Mouse (Mus musculus) liver, postnatal 0 days (tissue): ENCODE data around the gene Specc1. TPM values are rescaled to one million over a fixed set of nuclear protein-coding genes. Genes with fewer than 3 reads are reported as not detected.

ENCODE experiments used
- ATAC-seq: fragments of 200-750 bp; cut with Nextera tagmentation; 2 replicates; pipeline ENCODE4 v1.8.0; 2017; ENCODE audit warnings: mild to moderate bottlenecking, moderate library complexity
- DNase-seq: peaks from one replicate; pipeline ENCODE4 v3.0.0-alpha.2; 2016
- H3K27ac ChIP-seq: fragments of 300-500 bp; sonication (generic); 2 replicates; pipeline ENCODE4 v1.5.1; 2014; ENCODE audit warnings: antibody characterized with exemption, moderate library complexity, mild to moderate bottlenecking, low read depth
- H3K27me3 ChIP-seq: fragments of 300-500 bp; sonication (generic); 2 replicates; pipeline ENCODE4 v1.6.1; 2014; ENCODE audit warnings: low read length, control low read depth, mixed read lengths; ENCODE audit not compliant: insufficient read depth
- H3K36me3 ChIP-seq: fragments of 300-500 bp; sonication (generic); replicated peaks from 2 replicates; pipeline ENCODE4 v1.6.1; 2014; ENCODE audit warnings: mild to moderate bottlenecking, control low read depth, low read length, moderate library complexity, mixed read lengths; ENCODE audit not compliant: insufficient read depth
- H3K4me1 ChIP-seq: fragments of 300-500 bp; sonication (generic); 2 replicates; pipeline ENCODE4 v1.6.1; 2014; ENCODE audit warnings: antibody characterized with exemption, mild to moderate bottlenecking, control low read depth; ENCODE audit not compliant: insufficient read depth
- H3K4me2 ChIP-seq: fragments of 300-500 bp; sonication (generic); 2 replicates; pipeline ENCODE4 v1.6.1; 2014; ENCODE audit warnings: low read depth, mild to moderate bottlenecking, low read length, moderate library complexity, mixed read lengths
- H3K4me3 ChIP-seq: fragments of 300-500 bp; sonication (generic); 2 replicates; pipeline ENCODE4 v1.5.1; 2014; ENCODE audit warnings: low read depth, low read length
- H3K9ac ChIP-seq: fragments of 300-500 bp; sonication (generic); replicated peaks from 2 replicates; pipeline ENCODE4 v1.6.1; 2014; ENCODE audit warnings: mild to moderate bottlenecking, moderate library complexity
- H3K9me3 ChIP-seq: fragments of 300-500 bp; sonication (generic); 2 replicates; pipeline ENCODE4 v1.6.1; 2016; ENCODE audit warnings: mild to moderate bottlenecking, control low read depth, low read length, mixed read lengths
- CTCF ChIP-seq: sonication (generic); IDR thresholded peaks from 2 replicates; pipeline ENCODE4 v1.5.1; 2016; ENCODE audit warnings: antibody characterized with exemption, low read depth
- EP300 ChIP-seq: IDR thresholded peaks from 2 replicates; pipeline ENCODE4 v1.6.1; 2016; ENCODE audit warnings: antibody characterized with exemption, low read depth, mild to moderate bottlenecking
- WGBS: fragments of 180-500 bp; shearing (Covaris S2); extraction: QIAGEN DNeasy Blood & Tissue Kit; methylation state at CpG from one replicate; pipeline ENCODE4 v1.1.7; 2014; ENCODE audit not compliant: insufficient replicate concordance; 5-methylcytosine and 5-hydroxymethylcytosine counted together
- polyA plus RNA-seq: library from polyadenylated mRNA; unstranded; fragments of >200 nt; fragmentation: Nextera tagmentation; extraction: Ambion mirVana; gene quantifications from 2 replicates; pipeline ENCODE4 v1.2.1, GENCODE M21; 2015

The Specc1 gene
- polyA plus RNA-seq, 1 experiment from 2014 or later, result 20.7 TPM

DNA sequence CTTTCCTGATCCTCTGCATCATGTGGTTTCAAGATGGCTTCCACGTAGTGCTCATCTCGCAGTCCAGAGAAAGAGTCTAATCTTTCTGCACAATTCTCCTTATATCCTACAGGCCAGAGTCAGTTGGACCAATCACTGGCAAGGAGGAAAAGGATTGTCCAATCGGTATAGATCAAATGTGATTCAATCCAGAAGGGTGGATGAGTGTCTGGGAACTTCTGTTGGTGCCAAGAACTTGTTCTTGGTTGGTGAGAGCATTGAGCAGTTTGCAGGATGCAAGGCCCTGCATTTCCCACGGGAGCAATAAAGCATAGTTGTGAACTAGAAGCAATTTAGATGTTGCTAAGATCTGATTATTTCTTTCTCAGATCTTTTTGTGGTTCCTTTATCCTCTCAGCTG is 287.9 kb downstream of the Specc1 start:
- TF ChIP-seq CTCF, result no peak
- TF ChIP-seq EP300, result no peak
- 78% methylated on average over 4 of the region's 4 CpGs for WGBS
- ATAC-seq, result no peak
- Histone ChIP-seq H3K4me1 (peaks cover 19% of the 10 kb centered on the region), H3K9me3 (no peaks in the 10 kb centered on the region), H3K36me3 (no peaks in the 10 kb centered on the region), H3K4me2 (no peak overlapping the region), H3K27ac (no peak overlapping the region), H3K4me3 (no peak overlapping the region), H3K9ac (no peak overlapping the region), H3K27me3 (peaks cover 23% of the 10 kb centered on the region)
- DNase-seq, result no peak

DNA sequence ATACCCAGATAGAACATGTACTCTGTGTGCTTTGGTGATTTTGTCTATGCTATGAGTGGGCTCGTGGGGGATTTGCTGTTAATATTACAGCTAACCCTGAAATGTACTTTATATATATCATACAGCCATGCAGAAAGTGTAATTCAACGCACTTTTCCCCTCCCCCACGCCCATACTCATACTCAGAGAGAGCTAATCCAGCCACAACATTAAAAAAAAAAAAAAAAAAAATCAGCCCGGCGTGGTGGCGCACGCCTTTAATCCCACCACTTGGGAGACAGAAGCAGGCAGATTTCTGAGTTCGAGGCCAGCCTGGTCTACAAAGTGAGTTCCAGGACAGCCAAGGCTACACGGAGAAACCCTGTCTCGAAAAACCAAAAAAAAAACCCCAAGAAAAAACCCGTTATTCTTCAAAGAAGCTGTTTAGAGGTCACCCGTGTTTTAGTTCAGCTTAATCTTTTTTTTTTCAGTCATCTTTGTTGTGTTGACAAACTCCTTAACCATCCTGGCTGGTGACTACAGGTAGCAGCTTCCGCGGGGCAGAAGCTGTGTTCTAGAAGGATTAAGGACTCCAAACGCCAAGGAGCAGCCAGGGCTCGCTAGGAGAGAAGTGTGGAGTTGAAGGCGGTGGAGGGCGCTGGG is 291.3 kb downstream of the Specc1 start:
- H3K4me2 ChIP-seq, result peak overlapping the region; percentile 97
- H3K4me1 ChIP-seq, result peaks cover 16% of the 10 kb centered on the region
- 30% methylated on average over 18 of the region's 18 CpGs for WGBS
- no peak overlapping the region for H3K9ac ChIP-seq
- ATAC-seq (no peak), DNase-seq (no peak)
- no peaks in the 10 kb centered on the region for H3K9me3 ChIP-seq
- peak overlapping the region; percentile 60 for H3K4me3 ChIP-seq
- peaks cover 41% of the 10 kb centered on the region for H3K27me3 ChIP-seq
- no peak overlapping the region for H3K27ac ChIP-seq
- H3K36me3 ChIP-seq, result no peaks in the 10 kb centered on the region
- no peak for TF ChIP-seq CTCF
- no peak for TF ChIP-seq EP300

DNA sequence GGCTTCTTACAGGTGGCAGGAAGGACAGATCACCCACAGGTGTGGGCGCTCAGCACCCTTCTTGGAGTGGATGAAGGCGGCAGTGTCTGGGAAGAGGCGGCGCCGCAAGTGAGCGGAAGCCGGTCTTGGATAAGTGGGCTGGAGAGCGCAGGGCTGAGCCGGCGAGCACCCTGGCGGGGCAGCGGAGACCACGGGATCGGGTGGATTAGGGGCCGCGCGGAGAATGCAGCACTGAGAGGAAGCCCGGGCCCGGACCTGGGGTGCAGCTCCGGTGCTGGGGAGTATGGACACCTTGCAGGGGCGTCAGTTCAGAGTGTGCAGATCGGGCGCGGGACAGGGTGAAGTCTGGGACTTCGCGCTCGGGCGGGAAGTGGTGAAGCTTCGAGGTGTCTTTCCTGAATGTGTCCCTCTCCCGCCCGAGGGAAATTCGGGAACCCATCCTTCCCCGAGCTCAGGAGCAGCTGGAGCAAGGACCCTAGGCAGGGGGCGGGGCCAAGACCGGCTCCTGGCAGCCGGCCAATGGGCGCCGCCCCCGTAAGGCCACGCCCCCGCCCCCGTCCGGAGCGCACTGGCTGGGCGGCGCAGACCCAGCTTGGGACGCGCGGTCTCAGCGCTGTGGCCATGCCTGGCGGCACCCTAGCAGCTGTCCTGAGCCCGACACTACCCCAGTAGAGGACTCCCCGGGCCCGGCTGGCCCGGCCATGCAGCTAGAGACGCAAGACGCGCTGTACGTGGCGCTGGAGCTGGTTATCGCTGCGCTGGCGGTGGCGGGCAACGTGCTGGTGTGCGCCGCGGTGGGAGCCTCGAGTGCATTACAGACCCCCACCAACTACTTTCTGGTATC is 292.1 kb downstream of the Specc1 start, which contains the start of gene Adora2b:
TSS of gene Adora2b (plus strand) at position 584 of the 844 bp plus-strand sequence.
- Histone ChIP-seq H3K9me3 (no peaks in the 10 kb centered on the region), H3K9ac (no peak within 1 kb of the TSS; the same call in 1 of the 2 replicates), H3K27ac (no peak within 1 kb of the TSS), H3K36me3 (no peaks in the 10 kb centered on the region), H3K4me1 (peaks cover 16% of the 10 kb centered on the region), H3K4me2 (peak within 1 kb of the TSS; percentile 97), H3K27me3 (peaks cover 41% of the 10 kb centered on the region), H3K4me3 (peak within 1 kb of the TSS; percentile 60)
- WGBS, result under 1% methylated on average over 60 of the region's 69 CpGs
- DNase-seq, result peak; percentile 70
- no peak for TF ChIP-seq CTCF
- no peak for TF ChIP-seq EP300
- peak; percentile 74 for ATAC-seq

DNA sequence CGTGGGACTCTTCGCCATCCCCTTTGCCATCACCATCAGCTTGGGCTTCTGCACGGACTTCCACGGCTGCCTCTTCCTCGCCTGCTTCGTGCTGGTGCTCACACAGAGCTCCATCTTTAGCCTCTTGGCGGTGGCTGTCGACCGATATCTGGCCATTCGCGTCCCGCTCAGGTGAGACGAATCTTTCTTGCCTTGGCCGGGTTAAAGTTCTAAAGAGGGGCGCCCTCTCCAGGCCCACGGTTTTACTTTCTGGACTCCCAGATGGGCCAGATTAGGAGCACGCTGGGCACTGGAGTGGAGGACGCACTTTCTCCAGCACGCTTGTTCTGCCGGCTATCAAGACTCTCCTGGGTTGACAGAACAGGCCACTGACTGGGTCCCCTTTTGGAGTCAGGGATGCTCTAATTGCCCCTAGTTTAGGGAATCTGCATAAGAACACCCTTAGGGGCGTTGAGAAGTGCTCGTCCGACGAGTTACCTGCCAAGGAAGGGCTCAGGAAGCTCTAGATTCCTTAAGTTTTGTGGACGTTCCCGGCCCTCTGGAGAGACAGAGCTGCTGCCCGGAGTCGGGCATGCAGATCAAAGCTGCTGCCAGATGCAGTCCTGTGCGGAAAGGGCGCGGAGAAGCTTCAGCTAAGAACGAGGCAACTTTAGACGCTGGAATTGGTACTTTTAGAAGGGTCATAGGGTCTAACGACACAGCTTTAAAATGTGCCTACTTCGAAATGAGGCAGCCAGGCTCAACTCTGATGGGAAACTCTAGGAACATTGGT is 292.9 kb downstream of the Specc1 start:
- Histone ChIP-seq H3K36me3 (no peaks in the 10 kb centered on the region), H3K27ac (no peak overlapping the region), H3K27me3 (peaks cover 41% of the 10 kb centered on the region), H3K4me1 (peaks cover 16% of the 10 kb centered on the region), H3K4me3 (peak overlapping the region; percentile 60), H3K9me3 (no peaks in the 10 kb centered on the region), H3K4me2 (peak overlapping the region; percentile 97), H3K9ac (no peak overlapping the region; the same call in 1 of the 2 replicates)
- WGBS, result 5% methylated on average over 35 of the region's 35 CpGs
- TF ChIP-seq EP300 (no peak), CTCF (peak; percentile 30)
- ATAC-seq (peak; percentile 38; the same call in 1 of the 2 replicates), DNase-seq (peak; percentile 20)

DNA sequence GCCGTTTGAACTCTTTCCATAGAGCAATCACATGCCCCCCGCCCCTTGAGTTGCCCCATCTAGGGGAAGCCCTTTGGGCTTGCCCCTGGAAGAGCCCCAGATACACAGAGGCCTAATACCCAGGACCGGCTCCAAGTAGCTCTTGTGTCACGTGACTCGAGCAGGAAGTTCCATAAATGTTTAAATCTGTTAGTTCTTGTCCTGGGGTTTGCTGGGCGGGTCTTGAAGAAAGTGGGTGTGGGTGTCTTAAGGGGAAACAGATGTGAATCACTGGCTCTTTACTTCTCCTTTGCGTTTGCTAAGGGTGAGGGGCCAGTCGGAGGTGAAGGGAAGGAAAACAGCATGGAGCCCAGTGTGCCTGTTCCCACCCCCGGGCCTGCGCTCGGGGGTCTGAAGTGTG is 294.5 kb downstream of the Specc1 start:
- Histone ChIP-seq H3K9ac (no peak overlapping the region), H3K36me3 (no peaks in the 10 kb centered on the region), H3K4me3 (no peak overlapping the region), H3K9me3 (no peaks in the 10 kb centered on the region), H3K27me3 (peaks cover 41% of the 10 kb centered on the region), H3K4me1 (peaks cover 16% of the 10 kb centered on the region), H3K27ac (no peak overlapping the region), H3K4me2 (peak overlapping the region; percentile 22; the same call in 1 of the 2 replicates)
- ATAC-seq, result no peak
- no peak for TF ChIP-seq CTCF
- no peak for TF ChIP-seq EP300
- WGBS, result 39% methylated on average over 11 of the region's 11 CpGs
- DNase-seq, result peak; percentile 21
